Mouse (Mus musculus) liver, embryonic 15.5 days (tissue): ENCODE measurements around the gene 5730455P16Rik. TPM values are rescaled to one million over a fixed set of nuclear protein-coding genes. Genes with fewer than 3 reads are reported as not detected.

Source experiments
- ATAC-seq: fragments of 200-750 bp; cut with Nextera tagmentation; 2 replicates; pipeline ENCODE4 v1.8.0; 2017; ENCODE audit warnings: moderate number of reproducible peaks, mild to moderate bottlenecking, moderate library complexity; ENCODE audit not compliant: insufficient read depth
- H3K27ac ChIP-seq: fragments of 300-500 bp; sonication (generic); replicated peaks from 2 replicates; pipeline ENCODE4 v1.5.1; 2015; ENCODE audit warnings: mild to moderate bottlenecking, inconsistent platforms
- H3K27me3 ChIP-seq: fragments of 300-500 bp; sonication (generic); 2 replicates; pipeline ENCODE4 v1.6.1; 2015; ENCODE audit warnings: mild to moderate bottlenecking, inconsistent platforms
- H3K36me3 ChIP-seq: fragments of 300-500 bp; sonication (generic); replicated peaks from 2 replicates; pipeline ENCODE4 v1.6.1; 2015; ENCODE audit warnings: moderate library complexity, mild to moderate bottlenecking, inconsistent platforms
- H3K4me1 ChIP-seq: fragments of 300-500 bp; sonication (generic); replicated peaks from 2 replicates; pipeline ENCODE4 v1.6.1; 2015; ENCODE audit warnings: inconsistent platforms
- H3K4me2 ChIP-seq: fragments of 300-500 bp; sonication (generic); 2 replicates; pipeline ENCODE4 v1.6.1; 2015; ENCODE audit warnings: moderate library complexity, mild to moderate bottlenecking, inconsistent platforms
- H3K4me3 ChIP-seq: fragments of 300-500 bp; sonication (generic); replicated peaks from 2 replicates; pipeline ENCODE4 v1.5.1; 2015; ENCODE audit warnings: mild to moderate bottlenecking, inconsistent platforms
- H3K9ac ChIP-seq: fragments of 300-500 bp; sonication (generic); 2 replicates; pipeline ENCODE4 v1.6.1; 2015; ENCODE audit warnings: moderate library complexity, mild to moderate bottlenecking, inconsistent platforms
- H3K9me3 ChIP-seq: fragments of 300-500 bp; sonication (generic); replicated peaks from 2 replicates; pipeline ENCODE4 v1.6.1; 2016; ENCODE audit warnings: inconsistent platforms
- WGBS: fragments of 180-500 bp; shearing (Covaris S2); methylation state at CpG from one replicate; pipeline ENCODE4 v1.1.7; 2015; ENCODE audit warnings: mixed read lengths; ENCODE audit not compliant: insufficient replicate concordance; 5-methylcytosine and 5-hydroxymethylcytosine counted together
- polyA plus RNA-seq: library from polyadenylated mRNA; unstranded; fragments of >200 nt; fragmentation: Nextera tagmentation; extraction: Ambion mirVana; gene quantifications from 2 replicates; pipeline ENCODE4 v1.2.1, GENCODE M21; 2015

The 5730455P16Rik gene
- polyA plus RNA-seq, 1 experiment from 2014 or later, result 5.4 TPM

- H3K4me2 ChIP-seq, result no peak overlapping the region
- ATAC-seq, result no peak
- no peaks in the 10 kb centered on the region for H3K36me3 ChIP-seq
- H3K4me1 ChIP-seq, result no peaks in the 10 kb centered on the region
- no peak overlapping the region for H3K9ac ChIP-seq
- peaks cover 15% of the 10 kb centered on the region; the same call in 1 of the 2 replicates for H3K27me3 ChIP-seq
- no peak overlapping the region for H3K27ac ChIP-seq
- WGBS, result 58% methylated on average over 10 of the region's 10 CpGs
- H3K9me3 ChIP-seq, result no peaks in the 10 kb centered on the region
- H3K4me3 ChIP-seq, result no peak overlapping the region
These were observed 61.8 kb downstream of the 5730455P16Rik start for GRCm38 (mm10) chr11:80315743-80316639.

GRCm38 (mm10) chr11:80313944-80314343 is 63.9 kb downstream of the 5730455P16Rik start:
- Histone ChIP-seq H3K27me3 (peaks cover 27% of the 10 kb centered on the region; the same call in 1 of the 2 replicates), H3K27ac (no peak overlapping the region), H3K4me2 (no peak overlapping the region), H3K4me3 (no peak overlapping the region), H3K36me3 (no peaks in the 10 kb centered on the region), H3K4me1 (no peaks in the 10 kb centered on the region), H3K9ac (no peak overlapping the region), H3K9me3 (no peaks in the 10 kb centered on the region)
- no peak for ATAC-seq
- WGBS, result 51% methylated on average over 4 of the region's 4 CpGs

GRCm38 (mm10) chr11:80313462-80313861 is 64.4 kb downstream of the 5730455P16Rik start:
- no peak overlapping the region for H3K9ac ChIP-seq
- no peak for ATAC-seq
- H3K27ac ChIP-seq, result no peak overlapping the region
- H3K36me3 ChIP-seq, result no peaks in the 10 kb centered on the region
- H3K9me3 ChIP-seq, result no peaks in the 10 kb centered on the region
- no peak overlapping the region for H3K4me2 ChIP-seq
- H3K4me3 ChIP-seq, result no peak overlapping the region
- H3K4me1 ChIP-seq, result no peaks in the 10 kb centered on the region
- WGBS, result 47% methylated on average over 1 of the region's 1 CpGs
- peaks cover 27% of the 10 kb centered on the region; the same call in 1 of the 2 replicates for H3K27me3 ChIP-seq

- no peak overlapping the region for H3K9ac ChIP-seq
- 2% methylated on average over 6 of the region's 6 CpGs for WGBS
- H3K27ac ChIP-seq, result no peak overlapping the region
- H3K4me2 ChIP-seq, result no peak overlapping the region
- peaks cover 27% of the 10 kb centered on the region; the same call in 1 of the 2 replicates for H3K27me3 ChIP-seq
- H3K4me1 ChIP-seq, result no peaks in the 10 kb centered on the region
- no peaks in the 10 kb centered on the region for H3K9me3 ChIP-seq
- H3K4me3 ChIP-seq, result no peak overlapping the region
- no peaks in the 10 kb centered on the region for H3K36me3 ChIP-seq
- no peak for ATAC-seq
These were observed 65.3 kb downstream of the 5730455P16Rik start for GRCm38 (mm10) chr11:80312565-80312964.

- Histone ChIP-seq H3K4me1 (no peaks in the 10 kb centered on the region), H3K27me3 (peaks cover 30% of the 10 kb centered on the region; the same call in 1 of the 2 replicates), H3K9ac (no peak overlapping the region), H3K4me3 (no peak overlapping the region), H3K4me2 (no peak overlapping the region), H3K36me3 (no peaks in the 10 kb centered on the region), H3K27ac (no peak overlapping the region), H3K9me3 (no peaks in the 10 kb centered on the region)
- ATAC-seq, result no peak
- 23% methylated on average over 2 of the region's 2 CpGs for WGBS
These were observed 65.8 kb downstream of the 5730455P16Rik start for GRCm38 (mm10) chr11:80312049-80312448.

- no peak for ATAC-seq
- WGBS, result 70% methylated on average over 4 of the region's 4 CpGs
These were observed 66.6 kb downstream of the 5730455P16Rik start for GRCm38 (mm10) chr11:80311271-80311670.

More at GRCm38 (mm10) chr11:80311271-80311670, 66.6 kb downstream of the 5730455P16Rik start:
- Histone ChIP-seq H3K4me2 (no peak overlapping the region), H3K4me1 (no peaks in the 10 kb centered on the region), H3K9ac (no peak overlapping the region), H3K4me3 (no peak overlapping the region), H3K9me3 (no peaks in the 10 kb centered on the region), H3K27ac (no peak overlapping the region), H3K27me3 (peaks cover 35% of the 10 kb centered on the region; the same call in 1 of the 2 replicates), H3K36me3 (no peaks in the 10 kb centered on the region)

Other genes starting within 250 kb of the 5730455P16Rik start
- gene Tefm, start 235.9 kb downstream of the 5730455P16Rik start, polyA plus RNA-seq, result 11.9 and 12.2 TPM in 2 replicates
- gene Adap2, start 223.9 kb downstream of the 5730455P16Rik start, polyA plus RNA-seq, result 6.5 and 8.2 TPM in 2 replicates
- 5.3 and 6.1 TPM in 2 replicates for gene Rnf135, start 194.2 kb downstream of the 5730455P16Rik start, polyA plus RNA-seq
- gene Rhot1, start 169.0 kb downstream of the 5730455P16Rik start, polyA plus RNA-seq, result 21.5 and 22.0 TPM in 2 replicates
- 0.16 and 0.22 TPM in 2 replicates for gene Rhbdl3, start 77.1 kb downstream of the 5730455P16Rik start, polyA plus RNA-seq
- gene Zfp207, start 5.2 kb upstream of the 5730455P16Rik start, polyA plus RNA-seq, result 86.7 and 88.1 TPM in 2 replicates
- gene Psmd11, start 50.6 kb upstream of the 5730455P16Rik start, polyA plus RNA-seq, result 156 and 160 TPM in 2 replicates
- gene Cdk5r1, start 99.0 kb upstream of the 5730455P16Rik start, polyA plus RNA-seq, result 0.29 and 0.33 TPM in 2 replicates